Mouse (Mus musculus) ZHBTc4 (cell line): Measurements from ENCODE around the gene Abca12.

ENCODE experiments used
- DNase-seq: peaks from one replicate; pipeline ENCODE4 v3.0.0-alpha.2; 2011; ENCODE audit warnings: low read depth, low spot score

Gene Abca12

DNA sequence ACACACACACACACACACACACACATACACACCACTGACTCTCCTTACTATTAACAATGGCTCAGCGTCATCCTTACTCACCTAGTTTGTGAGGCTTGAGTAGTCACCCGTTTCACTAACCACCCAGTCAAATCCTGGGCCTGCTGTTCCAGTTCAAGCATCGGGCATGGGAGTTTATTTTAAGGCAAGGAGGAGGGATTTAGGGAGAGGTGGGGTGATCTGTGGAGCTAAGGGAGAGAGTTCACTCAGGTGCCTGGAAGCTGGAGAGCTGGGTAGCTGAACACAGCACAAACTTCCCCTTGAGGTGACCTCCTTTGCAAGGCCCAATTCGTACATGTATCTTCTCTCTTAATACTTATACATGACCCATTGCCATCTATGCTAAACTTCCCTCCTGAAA is 219.4 kb downstream of the Abca12 start:
- no peak for DNase-seq

DNA sequence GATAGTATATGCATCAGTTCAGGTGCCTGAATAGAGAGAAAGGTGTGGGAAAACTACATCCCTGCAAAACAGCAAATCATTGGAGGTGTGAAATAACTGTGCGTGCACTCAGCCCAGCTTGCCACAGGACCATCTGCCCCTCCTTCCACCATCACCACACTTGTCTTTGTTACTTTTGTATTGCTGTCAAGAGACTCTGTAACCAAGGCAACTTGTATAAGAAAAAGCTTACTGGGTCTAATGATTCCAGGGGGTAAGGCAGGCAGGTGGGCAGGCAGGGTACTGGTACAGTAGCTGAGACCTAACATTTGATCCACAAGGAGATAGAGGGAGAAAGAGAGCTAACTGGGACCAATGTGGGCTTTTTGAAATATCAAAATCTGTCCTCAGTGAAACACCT is 220.8 kb downstream of the Abca12 start:
- no peak for DNase-seq
